Mouse (Mus musculus) heart, embryonic 16.5 days (tissue): ENCODE measurements at regions not wholly inside any gene's neighbourhood (a gene's known extent, or its start where the extent isn't known, plus 50 kb on each side); places are given as distances from the start of the nearest gene placed in this dataset.

ENCODE experiments used
- ATAC-seq: fragments of 200-750 bp; cut with Nextera tagmentation; replicated peaks from 2 replicates; pipeline ENCODE4 v1.8.0; 2017; ENCODE audit warnings: moderate number of reproducible peaks; ENCODE audit not compliant: insufficient read depth, low FRiP score; ENCODE audit errors: extremely low read depth
- H3K27ac ChIP-seq: fragments of 300-500 bp; sonication (generic); 2 replicates; pipeline ENCODE4 v1.5.1; 2014; ENCODE audit warnings: mild to moderate bottlenecking, low read length, control low read depth, moderate library complexity
- H3K27me3 ChIP-seq: fragments of 300-500 bp; sonication (generic); 2 replicates; pipeline ENCODE4 v1.6.1; 2014; ENCODE audit warnings: low read length, mixed read lengths; ENCODE audit not compliant: control insufficient read depth, insufficient read depth
- H3K36me3 ChIP-seq: fragments of 300-500 bp; sonication (generic); 2 replicates; pipeline ENCODE4 v1.6.1; 2014; ENCODE audit not compliant: control insufficient read depth, insufficient read depth
- H3K4me1 ChIP-seq: fragments of 300-500 bp; sonication (generic); 2 replicates; pipeline ENCODE4 v1.6.1; 2014; ENCODE audit warnings: low read length, mixed read lengths; ENCODE audit not compliant: control insufficient read depth, insufficient read depth
- H3K4me2 ChIP-seq: fragments of 300-500 bp; sonication (generic); 2 replicates; pipeline ENCODE4 v1.6.1; 2014; ENCODE audit warnings: low read depth, mild to moderate bottlenecking, control low read depth, low read length
- H3K4me3 ChIP-seq: fragments of 300-500 bp; sonication (generic); 2 replicates; pipeline ENCODE4 v1.5.1; 2014; ENCODE audit warnings: mild to moderate bottlenecking, control low read depth, low read length
- H3K9ac ChIP-seq: fragments of 300-500 bp; sonication (generic); 2 replicates; pipeline ENCODE4 v1.6.1; 2014; ENCODE audit warnings: low read length, control low read depth
- H3K9me3 ChIP-seq: fragments of 300-500 bp; sonication (generic); replicated peaks from 2 replicates; pipeline ENCODE4 v1.6.1; 2016; ENCODE audit warnings: low read length; ENCODE audit not compliant: control insufficient read depth
- WGBS: fragments of 180-500 bp; shearing (Covaris S2); extraction: QIAGEN DNeasy Blood & Tissue Kit; methylation state at CpG from one replicate; pipeline ENCODE4 v1.1.7; 2014; 5-methylcytosine and 5-hydroxymethylcytosine counted together

GRCm38 (mm10) chr11:111296309-111296721, 230.4 kb downstream of the Kcnj2 start:
- no peak for ATAC-seq
- Histone ChIP-seq H3K4me3 (peak overlapping the region; percentile 10; the same call in 1 of the 2 replicates), H3K4me2 (peak overlapping the region; percentile 38)

GRCm38 (mm10) chr11:111312802-111313201, 246.8 kb downstream of the Kcnj2 start:
- H3K4me1 ChIP-seq: no peaks in the 10 kb centered on the region
- 45% methylated on average over 3 of the region's 3 CpGs for WGBS

More at GRCm38 (mm10) chr11:111296309-111296721, 230.4 kb downstream of the Kcnj2 start:
- Histone ChIP-seq H3K36me3 (no peaks in the 10 kb centered on the region), H3K27ac (no peak overlapping the region), H3K4me1 (no peaks in the 10 kb centered on the region), H3K27me3 (no peaks in the 10 kb centered on the region), H3K9ac (no peak overlapping the region), H3K9me3 (peaks cover 3% of the 10 kb centered on the region; the same call in 1 of the 2 replicates)
- 29% methylated on average over 9 of the region's 9 CpGs for WGBS

GRCm38 (mm10) chr11:111313566-111313965, 247.6 kb downstream of the Kcnj2 start:
- H3K4me3 ChIP-seq: no peak overlapping the region
- H3K27ac ChIP-seq: no peak overlapping the region
- no peaks in the 10 kb centered on the region for H3K27me3 ChIP-seq
- no peak for ATAC-seq
- H3K4me2 ChIP-seq: no peak overlapping the region
- H3K9me3 ChIP-seq: no peaks in the 10 kb centered on the region
- no peaks in the 10 kb centered on the region for H3K36me3 ChIP-seq
- no peak overlapping the region for H3K9ac ChIP-seq
- H3K4me1 ChIP-seq: no peaks in the 10 kb centered on the region
- 66% methylated on average over 3 of the region's 3 CpGs for WGBS

More at GRCm38 (mm10) chr11:111312802-111313201, 246.8 kb downstream of the Kcnj2 start:
- Histone ChIP-seq H3K27ac (no peak overlapping the region), H3K27me3 (no peaks in the 10 kb centered on the region), H3K9ac (no peak overlapping the region), H3K4me2 (no peak overlapping the region), H3K4me3 (no peak overlapping the region), H3K9me3 (no peaks in the 10 kb centered on the region), H3K36me3 (no peaks in the 10 kb centered on the region)
- no peak for ATAC-seq

- Histone ChIP-seq H3K27ac (no peak overlapping the region), H3K4me3 (no peak overlapping the region), H3K9ac (no peak overlapping the region), H3K27me3 (no peaks in the 10 kb centered on the region), H3K4me2 (no peak overlapping the region), H3K9me3 (no peaks in the 10 kb centered on the region), H3K36me3 (no peaks in the 10 kb centered on the region), H3K4me1 (no peaks in the 10 kb centered on the region)
- no peak for ATAC-seq
- 68% methylated on average over 5 of the region's 5 CpGs for WGBS
Observed at GRCm38 (mm10) chr11:111321576-111321975, 255.6 kb downstream of the Kcnj2 start.

- Histone ChIP-seq H3K4me1 (no peaks in the 10 kb centered on the region), H3K27ac (no peak overlapping the region), H3K36me3 (no peaks in the 10 kb centered on the region), H3K4me3 (no peak overlapping the region), H3K27me3 (no peaks in the 10 kb centered on the region), H3K9me3 (no peaks in the 10 kb centered on the region), H3K9ac (no peak overlapping the region), H3K4me2 (no peak overlapping the region)
- WGBS: 72% methylated on average over 5 of the region's 5 CpGs
- no peak for ATAC-seq
Observed at GRCm38 (mm10) chr11:111324453-111325010, 258.6 kb downstream of the Kcnj2 start.

- Histone ChIP-seq H3K27ac (no peak overlapping the region), H3K4me1 (no peaks in the 10 kb centered on the region), H3K36me3 (no peaks in the 10 kb centered on the region), H3K27me3 (no peaks in the 10 kb centered on the region), H3K4me3 (no peak overlapping the region), H3K9me3 (no peaks in the 10 kb centered on the region), H3K4me2 (no peak overlapping the region), H3K9ac (no peak overlapping the region)
- no peak for ATAC-seq
- WGBS: 41% methylated on average over 3 of the region's 3 CpGs
Observed at GRCm38 (mm10) chr11:111326915-111327314, 261.0 kb downstream of the Kcnj2 start.

- Histone ChIP-seq H3K4me2 (no peak overlapping the region), H3K9me3 (no peaks in the 10 kb centered on the region), H3K4me1 (no peaks in the 10 kb centered on the region), H3K4me3 (no peak overlapping the region), H3K9ac (no peak overlapping the region), H3K27me3 (no peaks in the 10 kb centered on the region), H3K36me3 (no peaks in the 10 kb centered on the region), H3K27ac (no peak overlapping the region)
- no peak for ATAC-seq
- 78% methylated on average over 1 of the region's 1 CpGs for WGBS
Observed at GRCm38 (mm10) chr11:111328258-111328657, 262.3 kb downstream of the Kcnj2 start.

- no peak for ATAC-seq
- Histone ChIP-seq H3K9me3 (no peaks in the 10 kb centered on the region), H3K27me3 (no peaks in the 10 kb centered on the region), H3K36me3 (no peaks in the 10 kb centered on the region), H3K9ac (no peak overlapping the region), H3K27ac (no peak overlapping the region), H3K4me2 (no peak overlapping the region), H3K4me3 (no peak overlapping the region), H3K4me1 (no peaks in the 10 kb centered on the region)
Observed at GRCm38 (mm10) chr11:111331592-111331991, 265.6 kb downstream of the Kcnj2 start.

GRCm38 (mm10) chr11:111333021-111333420, 267.1 kb downstream of the Kcnj2 start:
- Histone ChIP-seq H3K4me3 (no peak overlapping the region), H3K36me3 (no peaks in the 10 kb centered on the region), H3K9me3 (no peaks in the 10 kb centered on the region), H3K27me3 (no peaks in the 10 kb centered on the region), H3K9ac (no peak overlapping the region), H3K27ac (no peak overlapping the region), H3K4me1 (no peaks in the 10 kb centered on the region), H3K4me2 (no peak overlapping the region)
- no peak for ATAC-seq
- 77% methylated on average over 3 of the region's 3 CpGs for WGBS
